Mouse (Mus musculus): ENCODE measurements at regions not wholly inside any gene's neighbourhood (a gene's known extent, or its start where the extent isn't known, plus 50 kb on each side); places are given as distances from the start of the nearest gene placed in this dataset.

- H3K9ac ChIP-seq (ENCODE audit: low read length): no peak overlapping the region
- peak overlapping the region in 1 of 2 experiments; percentile 6; a peak in 1 of 4 replicates for H3K4me3 ChIP-seq (ENCODE audit: control insufficient read depth in 1 of 2, insufficient read depth in 1 of 2, low read depth in 1 of 2, low read length in 2 of 2)
- 0 out of 4 replicates have a peak overlapping the region, but pooled peaks of 1 of the 2 experiments have one; percentile 11 for H3K27ac ChIP-seq (replicated peaks in 1 of 2; ENCODE audit: control insufficient read depth in 1 of 2, insufficient read depth in 1 of 2, low read depth in 2 of 2, low read length in 2 of 2)
- no peaks in the 10 kb centered on the region for H3K36me3 ChIP-seq (ENCODE audit: control insufficient read depth, insufficient read depth, low read length)
- H3K27me3 ChIP-seq (ENCODE audit: control insufficient read depth, insufficient read depth, low read length): no peaks in the 10 kb centered on the region
- ATAC-seq (ENCODE audit: insufficient number of reproducible peaks, insufficient read depth, low FRiP score, low read depth): no peak
- H3K9me3 ChIP-seq (ENCODE audit: control insufficient read depth, low read length): no peaks in the 10 kb centered on the region
- 52% methylated on average over 12 of the region's 12 CpGs for WGBS
- H3K4me1 ChIP-seq (ENCODE audit: control insufficient read depth in 2 of 2, insufficient read depth in 2 of 2, low read length in 2 of 2): peaks cover 0 to 2% of the 10 kb centered on the region in 2 experiments; a peak in 1 of 4 replicates
- peak overlapping the region; percentile 39 for H3K4me2 ChIP-seq (ENCODE audit: low read length)
Measured at GRCm38 (mm10) chr1:33271437-33272145, 398.0 kb downstream of the Prim2 start.

GRCm38 (mm10) chr1:33269162-33269561 lies 400.4 kb downstream of the Prim2 start:
- Histone ChIP-seq H3K27ac (replicated peaks in 1 of 2; ENCODE audit: control insufficient read depth in 1 of 2, insufficient read depth in 1 of 2, low read depth in 2 of 2, low read length in 2 of 2) (no peak overlapping the region), H3K27me3 (ENCODE audit: control insufficient read depth, insufficient read depth, low read length) (no peaks in the 10 kb centered on the region), H3K9ac (ENCODE audit: low read length) (no peak overlapping the region), H3K4me1 (ENCODE audit: control insufficient read depth in 2 of 2, insufficient read depth in 2 of 2, low read length in 2 of 2) (peaks cover 2 to 6% of the 10 kb centered on the region in 2 experiments; a peak in 2 of 4 replicates), H3K9me3 (ENCODE audit: control insufficient read depth, low read length) (no peaks in the 10 kb centered on the region), H3K36me3 (ENCODE audit: control insufficient read depth, insufficient read depth, low read length) (no peaks in the 10 kb centered on the region), H3K4me3 (ENCODE audit: control insufficient read depth in 1 of 2, insufficient read depth in 1 of 2, low read depth in 1 of 2, low read length in 2 of 2) (no peak overlapping the region), H3K4me2 (ENCODE audit: low read length) (no peak overlapping the region)
- no peak for ATAC-seq (ENCODE audit: insufficient number of reproducible peaks, insufficient read depth, low FRiP score, low read depth)
- WGBS: 73% methylated on average over 4 of the region's 4 CpGs

GRCm38 (mm10) chr1:33265731-33266415 lies 403.7 kb downstream of the Prim2 start:
- H3K4me2 ChIP-seq (ENCODE audit: low read length): no peak overlapping the region
- no peak overlapping the region for H3K4me3 ChIP-seq (ENCODE audit: control insufficient read depth in 1 of 2, insufficient read depth in 1 of 2, low read depth in 1 of 2, low read length in 2 of 2)
- H3K9ac ChIP-seq (ENCODE audit: low read length): no peak overlapping the region
- H3K9me3 ChIP-seq (ENCODE audit: control insufficient read depth, low read length): no peaks in the 10 kb centered on the region
- ATAC-seq (ENCODE audit: insufficient number of reproducible peaks, insufficient read depth, low FRiP score, low read depth): no peak
- H3K36me3 ChIP-seq (ENCODE audit: control insufficient read depth, insufficient read depth, low read length): no peaks in the 10 kb centered on the region
- peak overlapping the region in 1 of 2 experiments; percentile 22; a peak in 1 of 4 replicates for H3K27ac ChIP-seq (replicated peaks in 1 of 2; ENCODE audit: control insufficient read depth in 1 of 2, insufficient read depth in 1 of 2, low read depth in 2 of 2, low read length in 2 of 2)
- peaks cover 0 to 6% of the 10 kb centered on the region in 2 experiments; a peak in 1 of 4 replicates for H3K4me1 ChIP-seq (ENCODE audit: control insufficient read depth in 2 of 2, insufficient read depth in 2 of 2, low read length in 2 of 2)
- no peaks in the 10 kb centered on the region for H3K27me3 ChIP-seq (ENCODE audit: control insufficient read depth, insufficient read depth, low read length)
- WGBS: 56% methylated on average over 5 of the region's 5 CpGs

GRCm38 (mm10) chr1:33249474-33249873 lies 420.1 kb downstream of the Prim2 start:
- Histone ChIP-seq H3K4me1 (ENCODE audit: control insufficient read depth in 2 of 2, insufficient read depth in 2 of 2, low read length in 2 of 2) (no peaks in the 10 kb centered on the region), H3K27me3 (ENCODE audit: control insufficient read depth, insufficient read depth, low read length) (no peaks in the 10 kb centered on the region), H3K36me3 (ENCODE audit: control insufficient read depth, insufficient read depth, low read length) (no peaks in the 10 kb centered on the region), H3K4me2 (ENCODE audit: low read length) (no peak overlapping the region), H3K9ac (ENCODE audit: low read length) (no peak overlapping the region), H3K27ac (replicated peaks in 1 of 2; ENCODE audit: control insufficient read depth in 1 of 2, insufficient read depth in 1 of 2, low read depth in 2 of 2, low read length in 2 of 2) (no peak overlapping the region), H3K4me3 (ENCODE audit: control insufficient read depth in 1 of 2, insufficient read depth in 1 of 2, low read depth in 1 of 2, low read length in 2 of 2) (no peak overlapping the region), H3K9me3 (ENCODE audit: control insufficient read depth, low read length) (no peaks in the 10 kb centered on the region)
- ATAC-seq (ENCODE audit: insufficient number of reproducible peaks, insufficient read depth, low FRiP score, low read depth): no peak
- WGBS: 68% methylated on average over 5 of the region's 5 CpGs

- no peak overlapping the region for H3K4me2 ChIP-seq (ENCODE audit: low read length)
- 87% methylated on average over 6 of the region's 6 CpGs for whole genome bisulfite sequencing
- no peak overlapping the region for H3K4me3 ChIP-seq (ENCODE audit: control insufficient read depth in 1 of 2, insufficient read depth in 1 of 2, low read depth in 1 of 2, low read length in 2 of 2)
- H3K4me1 ChIP-seq (ENCODE audit: control insufficient read depth in 2 of 2, insufficient read depth in 2 of 2, low read length in 2 of 2): no peaks in the 10 kb centered on the region
- H3K27ac ChIP-seq (replicated peaks in 1 of 2; ENCODE audit: control insufficient read depth in 1 of 2, insufficient read depth in 1 of 2, low read depth in 2 of 2, low read length in 2 of 2): no peak overlapping the region
- no peaks in the 10 kb centered on the region for H3K27me3 ChIP-seq (ENCODE audit: control insufficient read depth, insufficient read depth, low read length)
- no peaks in the 10 kb centered on the region for H3K9me3 ChIP-seq (ENCODE audit: control insufficient read depth, low read length)
- no peak for ATAC-seq (ENCODE audit: insufficient number of reproducible peaks, insufficient read depth, low FRiP score, low read depth)
- no peak overlapping the region for H3K9ac ChIP-seq (ENCODE audit: low read length)
- H3K36me3 ChIP-seq (ENCODE audit: control insufficient read depth, insufficient read depth, low read length): no peaks in the 10 kb centered on the region
Measured at GRCm38 (mm10) chr1:33247076-33247475, 422.5 kb downstream of the Prim2 start.

- 75% methylated on average over 4 of the region's 4 CpGs for WGBS
- Histone ChIP-seq H3K36me3 (ENCODE audit: control insufficient read depth, insufficient read depth, low read length) (no peaks in the 10 kb centered on the region), H3K27ac (replicated peaks in 1 of 2; ENCODE audit: control insufficient read depth in 1 of 2, insufficient read depth in 1 of 2, low read depth in 2 of 2, low read length in 2 of 2) (no peak overlapping the region), H3K9me3 (ENCODE audit: control insufficient read depth, low read length) (no peaks in the 10 kb centered on the region), H3K9ac (ENCODE audit: low read length) (no peak overlapping the region), H3K4me1 (ENCODE audit: control insufficient read depth in 2 of 2, insufficient read depth in 2 of 2, low read length in 2 of 2) (no peaks in the 10 kb centered on the region), H3K27me3 (ENCODE audit: control insufficient read depth, insufficient read depth, low read length) (no peaks in the 10 kb centered on the region), H3K4me3 (ENCODE audit: control insufficient read depth in 1 of 2, insufficient read depth in 1 of 2, low read depth in 1 of 2, low read length in 2 of 2) (no peak overlapping the region), H3K4me2 (ENCODE audit: low read length) (no peak overlapping the region)
- ATAC-seq (ENCODE audit: insufficient number of reproducible peaks, insufficient read depth, low FRiP score, low read depth): no peak
Measured at GRCm38 (mm10) chr1:33245186-33245585, 424.4 kb downstream of the Prim2 start.

- no peak overlapping the region for H3K9ac ChIP-seq (ENCODE audit: low read length)
- no peak for ATAC-seq (ENCODE audit: insufficient number of reproducible peaks, insufficient read depth, low FRiP score, low read depth)
- H3K27me3 ChIP-seq (ENCODE audit: control insufficient read depth, insufficient read depth, low read length): no peaks in the 10 kb centered on the region
- H3K9me3 ChIP-seq (ENCODE audit: control insufficient read depth, low read length): no peaks in the 10 kb centered on the region
- no peak overlapping the region for H3K4me2 ChIP-seq (ENCODE audit: low read length)
- no peaks in the 10 kb centered on the region for H3K36me3 ChIP-seq (ENCODE audit: control insufficient read depth, insufficient read depth, low read length)
- H3K4me1 ChIP-seq (ENCODE audit: control insufficient read depth in 2 of 2, insufficient read depth in 2 of 2, low read length in 2 of 2): no peaks in the 10 kb centered on the region
- H3K27ac ChIP-seq (replicated peaks in 1 of 2; ENCODE audit: control insufficient read depth in 1 of 2, insufficient read depth in 1 of 2, low read depth in 2 of 2, low read length in 2 of 2): no peak overlapping the region
- no peak overlapping the region for H3K4me3 ChIP-seq (ENCODE audit: control insufficient read depth in 1 of 2, insufficient read depth in 1 of 2, low read depth in 1 of 2, low read length in 2 of 2)
- 74% methylated on average over 8 of the region's 8 CpGs for WGBS
Measured at GRCm38 (mm10) chr1:33244691-33245090, 424.9 kb downstream of the Prim2 start.

Measured in heart, embryonic 14.5 days (tissue).